Mouse (Mus musculus) heart, postnatal 0 days (tissue): Measurements from ENCODE around the gene P2rx7.

ENCODE experiments used
- CTCF ChIP-seq: IDR thresholded peaks from 2 replicates; pipeline ENCODE4 v1.5.1; 2016; ENCODE audit warnings: antibody characterized with exemption, control low read depth, low read depth
- EP300 ChIP-seq: IDR thresholded peaks from 2 replicates; pipeline ENCODE4 v1.6.1; 2016; ENCODE audit warnings: antibody characterized with exemption, low read depth

GRCm38 (mm10) chr5:122695516-122695915 lies 51.8 kb downstream of the P2rx7 start:
- no peak for TF ChIP-seq CTCF
- TF ChIP-seq EP300, result no peak
